Mouse (Mus musculus) testis, adult 2 months (tissue): ENCODE measurements around the gene Hbs1l. TPM values are rescaled to one million over a fixed set of nuclear protein-coding genes. Genes with fewer than 3 reads are reported as not detected.

Source experiments
- H3K27ac ChIP-seq: fragments of 200-500 bp; 2 replicates; pipeline ENCODE4 v1.5.1; 2012; ENCODE audit warnings: low read depth, low read length; ENCODE audit not compliant: control insufficient read depth, insufficient read depth
- H3K27me3 ChIP-seq: fragments of 200-500 bp; 2 replicates; pipeline ENCODE4 v1.6.1; 2012; ENCODE audit warnings: mild to moderate bottlenecking, low read length, moderate library complexity; ENCODE audit not compliant: control insufficient read depth, insufficient read depth
- H3K36me3 ChIP-seq: fragments of 200-500 bp; 2 replicates; pipeline ENCODE4 v1.6.1; 2012; ENCODE audit warnings: mild to moderate bottlenecking, low read length; ENCODE audit not compliant: control insufficient read depth, insufficient read depth
- H3K4me1 ChIP-seq: fragments of 200-500 bp; 2 replicates; pipeline ENCODE4 v1.6.1; 2012; ENCODE audit warnings: low read length; ENCODE audit not compliant: control insufficient read depth, insufficient read depth
- H3K4me3 ChIP-seq: fragments of 200-500 bp; 2 replicates; pipeline ENCODE4 v1.5.1; 2012; ENCODE audit warnings: low read depth, mild to moderate bottlenecking, low read length, moderate library complexity, mixed read lengths; ENCODE audit not compliant: control insufficient read depth
- CTCF ChIP-seq: fragments of 200-500 bp; IDR thresholded peaks from 2 replicates; pipeline ENCODE4 v1.5.1; 2012; ENCODE audit warnings: low read depth, mild to moderate bottlenecking, inconsistent platforms, low read length, moderate library complexity; ENCODE audit not compliant: control insufficient read depth, insufficient read depth, insufficient replicate concordance
- POLR2A ChIP-seq: fragments of 200-500 bp; IDR thresholded peaks from 2 replicates; pipeline ENCODE4 v1.6.1; 2012; ENCODE audit warnings: low read depth, mild to moderate bottlenecking, inconsistent platforms, low read length, moderate library complexity; ENCODE audit not compliant: control insufficient read depth
- polyA plus RNA-seq: library from polyadenylated mRNA; depleted of rRNA; stranded (reverse); fragments of >200 nt; gene quantifications from 2 replicates; pipeline ENCODE4 v1.2.3, GENCODE M21; 2012

The Hbs1l gene
- polyA plus RNA-seq, 1 experiment: 57.5 TPM

DNA sequence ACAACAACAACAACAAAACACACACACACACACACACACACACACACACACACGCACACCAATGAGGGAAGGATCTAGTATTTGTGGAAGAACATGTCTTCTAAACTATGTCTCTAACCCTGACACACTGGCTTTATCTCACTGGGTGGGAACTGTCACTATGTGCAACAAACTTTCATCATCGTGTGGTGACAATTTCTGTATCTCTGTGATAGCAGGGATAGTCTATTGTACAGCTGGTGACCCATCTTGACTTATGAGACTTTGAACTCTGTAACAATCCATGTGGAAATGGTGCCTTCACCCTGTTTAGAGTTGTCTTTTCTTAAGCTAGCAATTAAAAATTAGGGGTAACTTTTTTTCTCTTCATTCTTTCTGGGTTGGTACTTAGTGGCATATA lies 36.1 kb upstream of the Hbs1l start:
- Histone ChIP-seq H3K4me1 (no peaks in the 10 kb centered on the region), H3K36me3 (no peaks in the 10 kb centered on the region), H3K27me3 (no peaks in the 10 kb centered on the region), H3K27ac (no peak overlapping the region), H3K4me3 (no peak overlapping the region)
- TF ChIP-seq POLR2A: no peak
- no peak for TF ChIP-seq CTCF

DNA sequence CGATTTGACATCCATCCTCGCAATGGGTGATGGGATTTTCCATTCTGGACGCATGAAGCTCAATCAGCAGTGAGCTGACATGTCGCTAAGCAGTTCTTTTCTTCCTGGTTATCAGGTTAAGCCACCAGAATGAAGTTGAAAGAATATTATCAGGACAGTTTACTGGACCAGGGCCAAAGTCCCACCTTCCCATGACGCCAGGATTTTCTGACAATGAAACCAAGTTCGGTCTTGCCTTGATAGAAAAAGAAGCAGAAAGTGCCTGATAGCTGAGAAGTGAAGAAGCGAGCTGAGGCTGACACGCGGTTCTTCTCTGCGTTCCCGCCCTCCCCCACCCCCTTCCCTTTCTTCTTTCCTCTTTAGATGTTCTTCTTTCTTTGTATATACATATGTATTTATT lies 30.6 kb upstream of the Hbs1l start:
- no peak overlapping the region for H3K27ac ChIP-seq
- H3K4me1 ChIP-seq: no peaks in the 10 kb centered on the region
- TF ChIP-seq POLR2A: no peak
- TF ChIP-seq CTCF: no peak
- no peaks in the 10 kb centered on the region for H3K36me3 ChIP-seq
- H3K4me3 ChIP-seq: no peak overlapping the region
- no peaks in the 10 kb centered on the region for H3K27me3 ChIP-seq

DNA sequence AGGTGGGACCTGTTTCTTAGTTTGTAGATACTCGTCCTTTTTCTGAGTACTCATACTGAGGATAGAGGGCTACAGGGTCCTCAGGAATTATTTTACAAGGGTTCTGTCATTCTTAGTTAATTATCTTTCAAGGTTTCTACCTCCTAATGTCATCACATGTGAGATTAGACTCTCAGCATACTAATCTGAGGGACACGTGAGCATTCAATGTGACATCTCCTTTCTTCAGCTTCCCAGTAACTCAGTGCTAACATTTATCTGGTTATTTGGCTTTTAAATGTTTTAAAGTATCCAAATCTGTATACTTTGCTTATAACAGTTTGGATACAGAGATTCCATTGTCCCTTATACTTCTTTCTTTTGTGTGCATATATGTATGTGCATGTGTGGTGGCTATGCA lies 28.3 kb upstream of the Hbs1l start:
- no peak for TF ChIP-seq POLR2A
- no peak for TF ChIP-seq CTCF
- Histone ChIP-seq H3K4me1 (no peaks in the 10 kb centered on the region), H3K27me3 (no peaks in the 10 kb centered on the region), H3K27ac (no peak overlapping the region), H3K36me3 (no peaks in the 10 kb centered on the region), H3K4me3 (no peak overlapping the region)

DNA sequence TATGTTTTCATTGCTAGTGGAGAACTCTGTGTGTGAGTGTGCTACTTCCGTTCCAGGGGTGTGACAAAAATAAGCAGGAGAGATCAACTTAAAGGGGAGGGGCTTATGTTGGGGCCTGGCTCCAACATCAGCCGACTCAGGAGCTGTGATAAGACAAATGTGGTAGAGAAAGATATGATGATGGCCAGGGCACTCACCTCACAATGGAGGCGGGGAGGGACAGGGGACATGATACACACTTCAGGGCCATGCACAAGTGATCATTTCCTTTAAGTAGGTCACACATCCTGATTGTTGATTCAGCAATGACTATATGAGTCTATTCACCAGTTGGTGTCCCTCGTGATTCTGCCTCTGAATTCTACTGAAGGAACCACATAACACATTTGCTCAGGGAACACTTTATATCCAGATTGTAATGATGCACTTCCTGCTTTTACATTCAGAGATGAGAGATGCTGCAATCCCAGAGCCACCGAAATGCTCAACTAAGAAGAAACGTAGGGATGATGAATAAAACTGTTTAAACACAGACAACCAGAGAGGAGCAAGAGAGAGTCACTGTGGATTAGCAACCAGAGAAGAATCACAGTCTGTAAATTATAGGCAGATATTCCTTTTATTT lies 26.9 kb upstream of the Hbs1l start:
- no peaks in the 10 kb centered on the region for H3K27me3 ChIP-seq
- H3K4me1 ChIP-seq: no peaks in the 10 kb centered on the region
- no peaks in the 10 kb centered on the region for H3K36me3 ChIP-seq
- no peak overlapping the region for H3K27ac ChIP-seq
- no peak for TF ChIP-seq CTCF
- TF ChIP-seq POLR2A: no peak
- no peak overlapping the region for H3K4me3 ChIP-seq

DNA sequence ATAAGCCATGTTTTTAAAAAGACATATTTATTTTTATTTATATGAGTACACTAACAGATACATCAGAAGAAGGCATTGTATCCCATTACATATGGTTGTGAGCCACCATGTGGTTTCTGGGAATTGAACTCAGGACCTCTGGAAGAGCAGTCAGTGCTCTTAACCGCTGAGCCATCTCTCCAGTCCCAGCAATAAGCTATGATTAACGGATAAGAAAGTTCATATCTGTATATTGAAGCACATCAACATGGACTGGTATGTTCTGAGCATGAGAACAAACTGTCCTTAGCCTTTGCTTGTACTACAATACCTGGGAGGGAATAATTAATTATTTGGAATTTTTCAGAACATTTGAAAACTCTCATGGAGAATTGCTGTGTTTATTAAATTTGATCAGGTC lies 25.9 kb upstream of the Hbs1l start:
- no peak overlapping the region for H3K27ac ChIP-seq
- H3K36me3 ChIP-seq: no peaks in the 10 kb centered on the region
- TF ChIP-seq CTCF (no peak), POLR2A (no peak)

DNA sequence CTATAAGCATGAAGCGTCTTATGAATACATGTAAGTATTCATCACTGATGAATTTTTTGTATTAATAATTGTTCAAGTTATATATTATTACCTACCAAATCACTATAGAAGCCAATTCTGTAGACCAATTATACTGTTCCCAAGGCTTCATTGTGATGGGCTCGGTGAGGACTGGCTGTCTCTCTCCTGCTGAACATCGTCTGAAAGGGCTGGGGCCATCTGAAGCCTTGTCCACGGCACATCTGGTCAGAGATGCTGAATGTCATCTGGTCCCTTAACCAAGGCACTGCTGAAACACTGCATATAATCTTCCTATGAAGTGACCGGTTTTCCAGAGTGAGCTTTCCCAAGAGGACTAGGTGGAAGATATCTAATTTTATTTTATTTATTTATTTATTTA lies 24.9 kb upstream of the Hbs1l start:
- Histone ChIP-seq H3K4me1 (no peaks in the 10 kb centered on the region), H3K27me3 (no peaks in the 10 kb centered on the region), H3K36me3 (no peaks in the 10 kb centered on the region), H3K27ac (no peak overlapping the region), H3K4me3 (no peak overlapping the region)
- TF ChIP-seq POLR2A: no peak
- TF ChIP-seq CTCF: no peak

More for the DNA sequence above, 25.9 kb upstream of the Hbs1l start:
- H3K27me3 ChIP-seq: no peaks in the 10 kb centered on the region
- no peaks in the 10 kb centered on the region for H3K4me1 ChIP-seq
- no peak overlapping the region for H3K4me3 ChIP-seq

DNA sequence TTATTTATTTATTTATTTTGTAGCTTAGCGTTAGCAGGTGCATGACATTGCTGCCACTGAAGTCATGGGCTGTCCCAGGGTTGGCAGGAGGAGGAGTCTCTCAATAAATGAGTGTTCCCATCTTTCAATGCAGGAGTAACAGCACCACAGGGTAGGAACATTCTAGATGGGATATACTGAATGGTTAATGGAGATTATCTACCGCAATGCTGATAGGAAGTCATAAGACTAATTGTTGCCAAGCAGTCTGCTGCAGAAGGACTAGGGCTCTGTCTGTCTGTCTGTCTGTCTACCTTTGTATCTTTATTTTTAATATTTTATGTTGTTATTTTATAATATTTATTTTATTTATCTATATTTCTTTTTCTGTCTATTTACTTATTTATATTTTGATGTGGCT lies 24.5 kb upstream of the Hbs1l start:
- Histone ChIP-seq H3K4me1 (no peaks in the 10 kb centered on the region), H3K27me3 (no peaks in the 10 kb centered on the region), H3K4me3 (no peak overlapping the region), H3K27ac (no peak overlapping the region), H3K36me3 (no peaks in the 10 kb centered on the region)
- TF ChIP-seq POLR2A: no peak
- no peak for TF ChIP-seq CTCF

DNA sequence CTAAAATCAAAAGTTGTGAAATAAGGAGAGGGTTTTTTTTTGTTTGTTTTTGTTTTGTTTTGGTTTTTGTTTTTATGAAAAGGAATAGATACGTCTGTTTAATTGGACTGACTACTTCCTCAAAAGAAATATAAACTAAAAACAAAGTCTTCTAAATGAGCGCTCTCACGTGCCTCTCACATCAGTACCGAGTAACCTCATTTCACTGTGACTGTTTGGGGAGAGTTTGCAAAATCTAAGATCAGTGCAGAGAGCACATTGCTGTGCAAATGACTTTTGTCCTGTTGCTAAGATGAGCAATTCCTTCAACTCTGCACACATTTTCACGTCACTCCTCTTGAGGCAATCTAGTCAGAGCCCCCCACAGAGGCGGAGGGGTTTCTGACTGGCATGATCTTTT lies 24.0 kb upstream of the Hbs1l start:
- H3K4me3 ChIP-seq: no peak overlapping the region
- no peak overlapping the region for H3K27ac ChIP-seq
- no peaks in the 10 kb centered on the region for H3K4me1 ChIP-seq
- no peaks in the 10 kb centered on the region for H3K36me3 ChIP-seq
- H3K27me3 ChIP-seq: no peaks in the 10 kb centered on the region
- TF ChIP-seq POLR2A (no peak), CTCF (no peak)
